Mouse (Mus musculus): ENCODE results near the gene Gramd1b.

Gramd1b gene

DNA sequence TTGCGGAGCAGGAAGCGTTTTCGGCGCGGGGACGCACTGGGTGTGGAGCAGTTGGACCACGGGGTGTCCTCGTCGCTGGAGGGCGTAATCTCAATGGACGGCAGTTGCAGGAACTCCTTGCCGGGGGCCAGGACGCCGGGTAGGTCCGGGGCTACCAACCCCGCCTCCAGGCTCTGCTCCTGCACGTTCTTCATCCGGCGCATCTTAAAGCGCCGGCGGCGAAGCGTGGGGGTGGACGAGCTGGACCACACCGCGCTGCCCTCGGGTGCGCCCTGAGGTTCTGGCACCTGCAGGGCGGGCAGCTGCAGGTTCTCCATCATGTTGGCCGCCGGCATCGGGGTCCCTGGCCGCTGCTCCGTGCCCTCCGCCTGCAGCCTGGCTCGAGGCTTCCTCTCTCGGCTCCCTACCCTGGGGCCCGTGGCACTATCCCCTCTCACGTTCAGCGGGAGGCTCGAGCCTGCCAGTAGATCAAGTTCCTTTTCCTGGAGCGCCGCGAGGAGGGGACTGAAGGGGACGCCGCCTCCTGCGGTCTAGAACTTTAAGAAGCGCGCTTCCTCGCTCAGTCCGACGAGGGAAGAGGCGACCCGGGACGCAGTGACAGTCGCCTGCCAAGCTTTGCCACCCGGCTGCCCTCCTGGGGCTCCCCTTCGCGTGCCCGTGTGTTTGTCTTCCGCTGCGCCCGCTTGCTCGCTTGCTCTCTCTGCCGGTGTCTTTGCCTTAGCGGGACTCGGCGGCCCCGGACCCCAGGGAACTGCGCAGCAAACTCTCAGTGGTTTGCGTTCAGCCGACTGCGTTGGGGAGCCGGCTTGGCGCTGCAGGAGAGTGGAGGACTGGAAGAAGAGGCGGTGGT is 75.6 kb downstream of the Gramd1b start:
- peak; percentile 87 for DNase-seq

GRCm38 (mm10) chr9:40455020-40455335 is 76.2 kb downstream of the Gramd1b start:
- DNase-seq, result no peak

- no peak for DNase-seq
Measured at GRCm38 (mm10) chr9:40453889-40454288, 77.3 kb downstream of the Gramd1b start.

GRCm38 (mm10) chr9:40452208-40452607 is 79.0 kb downstream of the Gramd1b start:
- no peak for DNase-seq

GRCm38 (mm10) chr9:40450776-40451175 is 80.4 kb downstream of the Gramd1b start:
- peak; percentile 11 for DNase-seq

- peak; percentile 23 for DNase-seq
Measured at GRCm38 (mm10) chr9:40450417-40450714, 80.8 kb downstream of the Gramd1b start.

DNA sequence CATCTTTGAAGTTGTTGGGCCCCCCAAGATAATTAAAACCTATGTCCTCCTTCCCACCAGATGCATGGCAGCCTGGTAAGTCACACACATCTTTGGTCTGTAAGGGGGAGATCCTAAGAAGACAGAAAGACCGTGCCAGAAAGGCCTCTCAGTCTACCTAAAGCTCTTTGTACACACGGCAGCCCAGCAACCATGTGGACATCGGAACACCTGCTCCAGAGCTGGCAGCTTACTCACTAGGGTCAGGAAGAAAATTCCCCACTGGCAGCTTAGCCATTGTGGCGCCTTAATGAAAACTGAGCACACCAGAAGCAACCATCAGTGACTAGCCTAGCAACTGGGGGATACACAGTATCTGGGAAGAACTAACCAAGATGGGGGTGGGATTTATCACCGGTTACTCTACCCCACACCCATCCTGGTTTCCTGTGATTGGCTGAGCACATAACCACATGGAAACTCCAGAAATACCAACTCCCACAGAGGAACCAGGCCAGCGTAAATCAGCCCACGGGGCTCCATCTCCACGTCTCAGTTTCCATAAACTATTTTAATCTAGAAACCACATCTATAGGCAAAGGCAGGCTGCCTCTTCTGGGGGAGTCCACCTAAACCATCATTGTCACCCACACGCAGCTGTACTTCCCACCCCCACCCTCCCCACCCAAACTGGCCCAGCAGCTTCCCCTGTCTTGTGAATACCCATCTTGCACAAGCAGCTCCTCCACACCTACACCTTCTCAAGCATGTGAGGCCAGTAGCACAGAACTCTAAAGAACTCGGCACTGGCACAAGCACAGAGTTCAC is 81.4 kb downstream of the Gramd1b start:
- peak; percentile 16 for DNase-seq

DNA sequence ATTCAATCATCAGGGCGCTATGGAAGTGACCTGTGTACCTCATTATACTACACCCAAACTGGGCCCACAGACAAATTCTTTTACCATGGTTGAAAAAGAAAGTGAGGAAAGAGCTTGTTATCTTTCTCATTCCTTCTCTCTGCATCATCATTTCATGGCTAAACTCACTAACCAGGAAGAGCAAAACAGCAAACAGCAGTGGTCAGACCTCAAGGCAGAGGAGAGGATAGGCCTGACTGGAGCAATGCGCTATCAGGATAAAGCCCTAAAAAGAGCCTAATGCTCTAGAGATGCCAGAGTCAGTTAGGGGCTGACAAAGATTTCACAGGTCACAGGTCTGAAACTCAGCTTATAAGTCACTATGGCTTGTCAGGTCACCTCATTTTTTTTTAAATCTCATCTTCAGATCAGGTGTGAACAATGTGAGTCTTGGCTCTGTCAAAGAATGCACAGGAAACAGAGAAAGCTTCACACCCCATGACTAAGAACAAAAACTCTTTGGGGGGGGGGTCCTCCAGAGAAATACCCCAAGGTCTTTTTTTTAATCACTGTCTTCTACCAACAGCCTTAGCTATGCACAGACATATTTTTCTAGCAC is 82.4 kb downstream of the Gramd1b start:
- no peak for DNase-seq

- DNase-seq, result no peak
Measured at GRCm38 (mm10) chr9:40447265-40447664, 83.9 kb downstream of the Gramd1b start.

GRCm38 (mm10) chr9:40444961-40445360 is 86.2 kb downstream of the Gramd1b start:
- DNase-seq, result no peak

DNA sequence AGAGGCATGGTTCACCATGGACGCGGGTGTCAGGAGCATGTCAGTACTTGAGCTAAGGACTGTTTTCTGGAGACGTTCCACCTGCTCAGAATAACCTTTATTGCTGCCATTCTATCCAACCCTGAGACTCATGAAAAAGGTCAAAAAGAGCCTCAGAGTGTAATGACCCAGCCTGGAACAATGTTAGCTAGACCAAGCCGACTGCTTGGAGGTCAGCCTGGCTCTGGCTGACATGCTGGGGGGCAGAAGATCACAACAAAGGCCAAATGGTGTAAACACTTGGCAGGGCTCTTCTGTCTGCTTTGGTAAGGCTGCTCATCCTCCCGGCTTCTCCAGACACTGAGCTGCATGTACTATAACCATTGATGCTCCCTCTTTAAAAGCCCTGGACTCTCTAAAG is 88.4 kb downstream of the Gramd1b start:
- DNase-seq, result no peak

- DNase-seq, result no peak
Measured at GRCm38 (mm10) chr9:40439973-40440687, 91.1 kb downstream of the Gramd1b start.

DNA sequence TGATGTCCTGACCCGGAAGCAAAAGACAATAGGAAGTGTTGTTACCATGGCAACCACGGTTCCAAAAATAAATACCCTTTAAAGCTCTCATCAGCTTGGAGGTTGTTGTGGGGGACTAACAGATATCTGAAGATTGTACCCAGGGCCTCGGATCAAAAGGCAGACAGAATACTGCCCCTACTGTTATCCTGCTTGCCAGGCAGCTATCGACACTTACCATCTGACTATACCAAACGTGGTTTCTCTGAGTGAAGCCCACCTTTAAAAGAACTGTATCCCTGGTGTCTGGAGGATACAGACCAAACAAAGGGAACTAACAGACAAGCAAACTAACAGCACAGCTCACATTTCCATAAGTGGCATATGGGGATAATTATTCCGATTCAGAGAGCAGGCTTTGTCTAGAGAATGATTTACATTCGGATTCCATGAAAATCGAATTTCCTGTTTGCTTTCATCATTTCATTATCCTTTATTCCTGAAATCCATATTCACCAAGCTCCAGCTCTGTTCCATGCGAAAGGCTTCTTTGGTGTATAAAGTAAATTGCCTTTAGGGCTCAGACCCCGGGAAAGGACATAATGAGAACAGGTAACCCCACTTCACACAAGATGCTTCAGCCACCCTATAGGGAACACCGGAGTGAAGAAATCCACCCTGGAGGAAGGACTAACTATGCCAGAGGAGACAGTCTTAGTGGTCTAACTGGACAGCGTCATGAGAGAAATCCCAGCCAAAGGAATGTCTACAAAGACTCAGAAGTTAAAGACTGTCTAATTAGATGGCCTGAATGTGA is 92.3 kb downstream of the Gramd1b start:
- DNase-seq, result no peak

DNA sequence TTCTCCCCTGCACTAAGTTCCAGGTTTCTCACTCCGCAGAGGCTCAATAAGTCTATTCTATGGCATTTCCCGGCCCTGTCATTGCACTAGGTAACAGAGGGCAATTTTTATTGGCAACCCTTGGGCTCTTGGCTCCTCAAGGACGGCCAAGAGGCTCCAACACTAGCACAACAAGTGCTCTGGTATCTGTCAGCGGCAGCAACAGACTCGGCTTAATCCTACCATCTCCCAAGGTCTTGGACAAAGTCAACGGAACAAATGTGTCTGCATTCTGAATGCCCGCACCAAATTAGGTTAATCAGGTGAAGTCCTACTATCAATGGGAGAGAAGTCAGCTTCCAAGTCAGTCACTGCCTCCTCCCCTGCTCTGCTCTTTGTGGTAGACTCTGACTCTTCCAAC is 93.3 kb downstream of the Gramd1b start:
- DNase-seq, result no peak

- DNase-seq, result no peak
Measured at GRCm38 (mm10) chr9:40433286-40433685, 97.9 kb downstream of the Gramd1b start.

DNA sequence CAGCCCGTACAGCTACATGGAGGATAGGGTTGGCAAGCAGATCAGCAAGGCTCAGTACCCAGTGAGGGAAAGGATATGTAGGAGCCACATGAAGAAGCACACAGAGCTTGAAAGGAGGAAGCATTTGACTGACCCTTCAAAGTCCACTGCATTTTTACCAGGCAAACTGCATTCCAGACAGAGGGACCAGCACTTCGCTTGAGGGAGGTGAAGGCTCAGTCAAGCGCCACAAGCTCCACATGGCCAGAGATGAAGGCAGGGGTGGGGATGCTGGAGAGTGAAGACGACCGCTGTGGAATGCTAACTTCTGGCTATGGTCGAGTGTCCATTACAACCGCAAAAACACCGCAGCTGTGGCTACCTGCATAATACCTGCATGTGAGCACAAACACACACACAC is 100.2 kb downstream of the Gramd1b start:
- no peak for DNase-seq

DNA sequence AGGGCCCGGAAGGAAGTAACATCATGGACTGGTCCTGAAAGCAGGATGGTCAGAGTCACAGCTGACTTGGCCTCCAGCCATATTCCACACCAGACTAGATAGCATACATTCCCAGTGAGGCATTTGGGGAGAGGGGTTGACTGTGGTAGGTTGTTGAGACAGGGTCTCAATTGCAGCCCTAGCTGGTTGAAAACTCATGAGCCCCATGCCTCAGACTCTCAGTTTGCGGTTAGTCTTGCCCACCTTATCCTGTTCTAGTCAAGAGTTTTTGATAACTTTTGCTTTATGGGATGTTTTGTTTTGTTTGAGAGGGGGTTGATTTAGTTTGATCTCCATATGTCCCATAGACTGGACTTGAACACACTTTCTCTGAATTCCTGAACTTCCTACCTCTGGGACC is 103.5 kb downstream of the Gramd1b start:
- no peak for DNase-seq

DNA sequence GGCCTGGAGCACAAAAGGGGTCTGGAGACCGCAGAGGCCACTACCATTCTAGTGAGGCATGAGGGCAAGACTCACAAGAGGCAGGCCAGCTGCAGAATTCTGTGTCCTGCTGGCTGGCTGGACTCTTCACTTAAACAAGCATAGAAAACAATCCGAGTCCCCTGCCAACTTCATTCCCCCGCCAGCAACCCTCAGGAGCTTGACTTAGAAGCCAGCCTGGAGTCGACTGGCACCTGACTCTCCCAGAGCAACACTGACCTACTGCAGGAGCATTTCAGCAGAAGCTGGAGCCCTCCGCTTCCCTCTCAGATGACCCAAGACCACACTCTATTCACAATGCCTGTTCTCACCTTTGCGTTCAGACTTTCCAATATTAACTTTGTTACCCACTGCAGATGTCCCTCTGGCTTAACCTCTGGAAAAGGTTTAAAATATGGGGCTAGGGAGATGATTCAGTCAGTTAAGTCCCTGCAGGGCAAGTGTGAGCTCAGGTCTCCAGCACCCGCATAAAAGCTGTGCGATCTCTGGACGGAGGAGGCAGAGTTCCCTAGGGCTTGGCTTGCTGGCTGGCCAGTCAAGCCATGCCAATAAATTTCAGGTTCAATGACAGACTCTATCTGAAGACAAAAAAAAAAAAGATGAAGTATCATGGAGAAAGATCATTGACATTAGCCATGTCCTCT is 104.8 kb downstream of the Gramd1b start:
- DNase-seq, result no peak

- DNase-seq, result no peak
Measured at GRCm38 (mm10) chr9:40424874-40425273, 106.3 kb downstream of the Gramd1b start.

GRCm38 (mm10) chr9:40423427-40423867 is 107.7 kb downstream of the Gramd1b start:
- peak; percentile 47 for DNase-seq

GRCm38 (mm10) chr9:40422368-40423057 is 108.7 kb downstream of the Gramd1b start:
- DNase-seq, result no peak
